21 mouse cellular contexts compared by ENCODE assay signal in genomic region chr14:29027276-29027675, GRCm38 (mm10). TPM values are rescaled to one million over a fixed set of nuclear protein-coding genes. Genes with fewer than 3 reads are reported as not detected.
DNase-seq lines count a peak whose midpoint lies in the region; ATAC-seq lines count a peak whose summit lies in the region.
"Had no signal": no experiment of that assay in that cellular context is flagged by ENCODE, and none has a peak within 500 bp of the region (broad histone marks: within the 10 kb centered on the region; RNA-seq: fewer than 3 reads in every experiment).

No protein-coding gene starts in this region.

- no peak for DNase-seq in frontal cortex, adult 2 months (ENCODE audit: extremely low spot score in 1 of 2, low spot score in 1 of 2)
- peak; percentile 33 for DNase-seq in cerebellum, adult 11 months
- peak; percentile 63 to 67 for DNase-seq in cerebellum, postnatal 10 days
- no peak for DNase-seq in embryonic facial prominence, embryonic 14.5 days (ENCODE audit: low spot score)
- DNase-seq in MN1 (ENCODE audit: low spot score) = no peak
- DNase-seq: adrenal gland, adult 2 months; forebrain, postnatal 0 days; gastrocnemius, postnatal 10 days; kidney, adult 9 months; lung, postnatal 14 days; right cerebral cortex, postnatal 25 days; thymus, postnatal 14 days had no signal

- ATAC-seq in frontal cortex, adult (ENCODE audit: low TSS enrichment) = peak; percentile 45; the same call in 1 of the 2 replicates
- no peak for ATAC-seq in embryonic facial prominence, embryonic 14.5 days (ENCODE audit: low read depth)
- no peak for ATAC-seq in granulocyte monocyte progenitor cell, adult 5-6 weeks (replicated peaks; ENCODE audit: poor library complexity, severe bottlenecking)
- ATAC-seq: forebrain, postnatal 0 days; inflammation-experienced regulatory T-cells, adult 6 months had no signal

- peaks cover 28% of the 10 kb centered on the region for H3K4me1 ChIP-seq in embryonic facial prominence, embryonic 14.5 days (ENCODE audit: control insufficient read depth, insufficient read depth, low read length)

- H3K9me3 ChIP-seq in embryonic facial prominence, embryonic 14.5 days (ENCODE audit: control insufficient read depth, low read length) = no peaks in the 10 kb centered on the region
- H3K9me3 ChIP-seq: limb, embryonic 12.5 days; neural tube, embryonic 13.5 days had no signal

- 88% methylated on average over 5 of the region's 5 CpGs for WGBS in embryonic facial prominence, embryonic 14.5 days

- H3K27ac ChIP-seq in embryonic facial prominence, embryonic 14.5 days (replicated peaks; ENCODE audit: low read depth, low read length) = peak overlapping the region; percentile 83
- H3K27ac ChIP-seq: neural tube, embryonic 13.5 days had no signal

- no peak overlapping the region for H3K4me3 ChIP-seq in embryonic facial prominence, embryonic 14.5 days (ENCODE audit: low read depth, low read length)
- H3K4me3 ChIP-seq: erythroblast, embryonic 14.5 days; limb, embryonic 12.5 days; neural tube, embryonic 13.5 days had no signal

- no peak overlapping the region for H3K4me2 ChIP-seq in embryonic facial prominence, embryonic 14.5 days (ENCODE audit: low read depth, low read length)
- H3K4me2 ChIP-seq: limb, embryonic 12.5 days; midbrain, embryonic 11.5 days; neural tube, embryonic 13.5 days had no signal

- no peaks in the 10 kb centered on the region for H3K27me3 ChIP-seq in embryonic facial prominence, embryonic 14.5 days (replicated peaks; ENCODE audit: control insufficient read depth, insufficient read depth, low read length)
- H3K27me3 ChIP-seq: CH12.LX; limb, embryonic 12.5 days; neural tube, embryonic 13.5 days had no signal

- no peak overlapping the region for H3K9ac ChIP-seq in embryonic facial prominence, embryonic 14.5 days (ENCODE audit: low read depth, low read length)
- H3K9ac ChIP-seq: forebrain, postnatal 0 days; limb, embryonic 12.5 days; neural tube, embryonic 13.5 days had no signal

- H3K36me3 ChIP-seq in embryonic facial prominence, embryonic 14.5 days (ENCODE audit: control insufficient read depth, insufficient read depth, low read length) = no peaks in the 10 kb centered on the region
- H3K36me3 ChIP-seq: limb, embryonic 12.5 days; neural tube, embryonic 13.5 days had no signal

RNA-seq across cellular contexts. Expression of gene Lrtm1, which starts 9.3 kb away (rescaled TPM):
- polyA plus RNA-seq in frontal cortex, adult 2 months (2012; rRNA removed) = not detected in 2 replicates
- polyA plus RNA-seq in embryonic facial prominence, embryonic 14.5 days (2014; fragmentation: Nextera tagmentation; extraction: Ambion mirVana) = 1.5 and 2.2 TPM in 2 replicates
- not detected in 2 replicates for total RNA-seq in granulocyte monocyte progenitor cell, adult 5-6 weeks (2014; fragmentation: Nextera tagmentation)
- not detected in 2 replicates for total RNA-seq in granulocyte monocyte progenitor cell, adult 5-6 weeks (2017)
- total RNA-seq: CH12.LX; forebrain, postnatal 0 days; left cerebral cortex, adult 18-20 months had no signal
- polyA plus RNA-seq: inflammation-experienced regulatory T-cells, adult 6 months had no signal

Comparison
In these comparisons a context has a peak if more than half of its experiments do, and no peak if none do; other contexts are left out.
1. DNase-seq: peak in cerebellum, adult 11 months (single experiment) and cerebellum, postnatal 10 days (2 of 2); none in frontal cortex, adult 2 months (0 of 2), embryonic facial prominence, embryonic 14.5 days (single experiment) and MN1 (single experiment).